Mouse (Mus musculus) brain, embryonic 14.5 days (tissue): Measurements from ENCODE around the gene Zfp965.
"Not testable (repeated sequence)": the region's sequence is repeated elsewhere in the genome, so short reads cannot be mapped to it uniquely, and the experiment has no call there.

ENCODE experiments used
- CTCF ChIP-seq: fragments of 200-500 bp; IDR thresholded peaks from 2 replicates; pipeline ENCODE4 v1.5.1; 2012; ENCODE audit warnings: inconsistent platforms, mild to moderate bottlenecking, moderate library complexity, borderline replicate concordance; ENCODE audit not compliant: insufficient read depth, insufficient read length; ENCODE audit errors: extremely low read depth
- POLR2A ChIP-seq: fragments of 200-500 bp; IDR thresholded peaks from 2 replicates; pipeline ENCODE4 v1.6.1; 2012; ENCODE audit warnings: mild to moderate bottlenecking, inconsistent platforms, borderline replicate concordance; ENCODE audit not compliant: poor library complexity, insufficient read depth, insufficient read length, severe bottlenecking; ENCODE audit errors: extremely low read depth

DNA sequence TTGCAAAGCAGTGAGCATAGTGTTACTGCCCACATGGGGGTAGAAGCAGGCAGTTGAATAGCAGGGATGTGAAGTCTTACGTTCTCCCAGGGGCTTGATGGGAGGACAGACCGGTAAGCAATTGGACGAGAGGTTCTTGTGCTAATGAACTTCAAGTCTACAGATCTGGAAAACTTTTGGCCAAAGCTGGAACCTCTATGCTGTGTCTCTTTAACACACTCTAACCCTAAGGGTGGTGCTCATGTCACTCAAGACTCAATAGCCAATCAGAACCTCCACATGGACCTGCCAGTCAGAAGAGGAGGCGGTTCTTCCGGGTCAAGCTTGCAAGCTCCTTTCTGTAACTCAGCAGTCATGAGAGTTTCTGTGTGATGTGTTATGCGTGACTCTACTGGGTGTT is at the start of gene Zfp965:
- not testable (repeated sequence) for TF ChIP-seq POLR2A, CTCF
